Mouse (Mus musculus): ENCODE measurements around the gene Srgap1. TPM values are rescaled to one million over a fixed set of nuclear protein-coding genes. Genes with fewer than 3 reads are reported as not detected.

Gene Srgap1
- polyA plus RNA-seq, 3 experiments from 2014 or later: 0.09 TPM; not detected in 2

DNA sequence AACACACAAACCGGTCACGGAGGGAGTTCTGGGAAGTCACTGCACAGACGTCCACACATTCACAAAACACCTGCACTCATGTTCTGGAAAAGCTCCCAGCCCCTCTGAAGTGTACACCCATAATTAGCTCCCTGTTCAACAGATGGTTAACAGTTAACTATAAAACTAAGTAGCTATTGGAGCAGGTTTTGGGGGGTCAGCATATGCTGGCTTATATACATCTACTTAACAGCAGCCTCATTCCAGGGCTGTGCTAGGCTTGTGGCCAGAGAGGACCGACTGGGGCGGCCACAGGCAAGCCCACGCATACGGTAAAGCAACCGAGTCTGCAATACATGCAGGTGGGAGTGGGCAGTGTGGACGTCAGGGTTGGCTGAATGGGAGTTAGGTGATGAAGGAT, 169.2 kb downstream of the Srgap1 start:
- no peak for ATAC-seq

DNA sequence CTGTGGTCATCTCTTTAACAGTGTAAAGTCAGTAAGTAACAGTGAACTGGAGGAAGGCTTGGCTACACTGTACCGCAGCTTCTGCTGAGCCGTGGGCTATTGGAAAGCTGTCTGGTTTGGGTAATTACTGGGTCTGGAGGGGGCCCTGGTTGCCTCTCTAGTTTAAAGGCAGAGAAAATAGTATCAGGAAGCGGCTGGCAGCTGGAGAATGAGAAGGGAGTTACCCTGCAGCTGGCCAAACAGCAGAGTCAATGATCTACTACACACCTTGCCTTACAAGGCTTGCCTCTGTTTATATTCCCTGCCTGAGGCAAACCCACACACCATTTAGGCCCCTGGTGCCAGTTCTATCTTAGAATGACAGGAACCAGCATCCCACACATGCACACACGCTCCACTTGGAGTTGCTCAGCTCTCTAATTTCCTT, 174.0 kb downstream of the Srgap1 start:
- no peak for ATAC-seq

DNA sequence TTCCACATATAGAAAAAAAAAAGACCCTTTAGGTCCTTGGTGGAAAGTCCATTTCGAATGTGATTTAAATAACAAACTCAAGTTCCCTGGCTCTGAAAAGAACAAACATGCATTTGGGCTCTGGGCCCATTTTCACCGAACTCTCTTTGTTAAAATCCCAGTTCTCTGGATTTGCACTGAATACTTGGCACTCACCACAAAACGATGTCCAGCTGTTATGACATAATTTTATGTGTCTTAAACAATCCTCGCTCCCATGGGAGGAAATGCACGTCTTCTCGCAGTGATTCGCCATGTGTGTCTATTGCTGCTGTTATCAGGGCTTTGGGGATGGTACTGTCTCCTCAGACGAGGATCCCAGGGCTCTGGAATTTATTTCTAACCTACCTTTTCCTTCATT, 177.2 kb downstream of the Srgap1 start:
- no peak for ATAC-seq

DNA sequence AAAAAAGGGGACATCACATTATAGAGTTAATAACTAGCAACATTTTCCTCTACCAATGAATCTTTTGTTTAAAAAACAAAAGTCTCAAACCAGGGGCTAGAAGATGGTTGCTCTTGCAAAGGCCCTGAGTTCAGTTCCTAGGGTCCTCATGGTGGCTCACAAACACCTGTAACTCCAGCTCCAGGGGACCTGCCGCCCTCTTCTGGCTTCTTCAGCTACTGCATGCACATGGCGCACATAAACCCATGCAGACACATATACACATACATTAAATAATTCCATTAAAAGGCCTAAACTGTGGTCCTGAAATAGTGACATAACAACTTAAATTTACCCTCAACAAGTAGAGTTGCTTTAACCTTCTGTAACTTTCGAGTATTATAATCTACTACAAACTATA, 178.9 kb downstream of the Srgap1 start:
- no peak for ATAC-seq

DNA sequence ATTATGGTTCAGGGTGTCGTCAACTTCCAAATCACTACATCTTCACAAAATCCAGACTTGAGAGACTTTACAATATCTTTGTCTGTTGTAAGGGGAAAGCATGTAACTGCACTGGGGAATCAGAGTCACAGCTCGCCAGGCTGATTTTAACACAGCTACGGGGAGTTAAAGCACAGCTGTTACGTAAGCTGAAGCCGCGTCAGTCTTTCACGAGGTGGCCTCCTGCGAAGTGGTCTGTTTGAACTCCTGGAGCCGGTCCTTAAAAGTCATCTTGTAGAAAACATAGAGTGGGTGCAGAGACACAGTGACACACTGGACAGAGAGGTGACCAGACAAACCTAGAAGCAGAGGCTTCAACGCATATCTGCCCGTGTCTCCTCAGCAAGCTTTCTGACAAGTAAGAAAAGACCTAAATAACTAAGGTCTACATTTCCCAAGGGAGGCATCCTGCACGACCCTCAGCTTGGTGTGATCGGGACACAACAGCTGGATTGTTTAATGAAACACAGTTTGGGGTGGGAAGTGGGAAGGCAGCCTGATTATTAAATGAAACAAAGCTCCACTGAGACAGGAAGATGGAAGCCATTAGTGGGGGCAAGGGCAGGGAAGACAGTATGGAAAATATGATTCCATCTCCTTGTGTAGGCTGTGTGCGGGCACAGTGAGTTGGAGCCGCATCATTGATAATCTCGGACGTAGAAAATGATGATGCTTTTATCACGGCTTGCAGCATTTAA, 181.4 kb downstream of the Srgap1 start:
- ATAC-seq: no peak

DNA sequence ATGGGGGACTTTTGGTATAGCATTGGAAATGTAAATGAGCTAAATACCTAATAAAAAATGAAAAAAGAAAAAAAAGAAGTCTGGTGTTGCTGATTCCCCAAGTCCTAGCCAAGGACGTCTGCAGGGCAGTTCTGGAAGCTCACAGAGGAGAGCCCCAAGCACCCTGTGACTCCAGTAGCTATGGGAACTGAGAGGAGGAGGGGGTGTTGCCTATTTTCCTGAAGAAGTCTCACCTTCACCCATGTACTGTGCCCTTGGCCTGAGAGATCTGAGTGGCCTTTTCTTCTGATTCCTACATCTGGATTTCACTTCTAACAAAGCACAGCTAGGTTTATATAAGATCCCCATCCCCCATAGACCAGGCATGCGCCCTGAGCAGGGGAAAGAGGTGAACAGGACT, 186.2 kb downstream of the Srgap1 start:
- no peak for ATAC-seq

DNA sequence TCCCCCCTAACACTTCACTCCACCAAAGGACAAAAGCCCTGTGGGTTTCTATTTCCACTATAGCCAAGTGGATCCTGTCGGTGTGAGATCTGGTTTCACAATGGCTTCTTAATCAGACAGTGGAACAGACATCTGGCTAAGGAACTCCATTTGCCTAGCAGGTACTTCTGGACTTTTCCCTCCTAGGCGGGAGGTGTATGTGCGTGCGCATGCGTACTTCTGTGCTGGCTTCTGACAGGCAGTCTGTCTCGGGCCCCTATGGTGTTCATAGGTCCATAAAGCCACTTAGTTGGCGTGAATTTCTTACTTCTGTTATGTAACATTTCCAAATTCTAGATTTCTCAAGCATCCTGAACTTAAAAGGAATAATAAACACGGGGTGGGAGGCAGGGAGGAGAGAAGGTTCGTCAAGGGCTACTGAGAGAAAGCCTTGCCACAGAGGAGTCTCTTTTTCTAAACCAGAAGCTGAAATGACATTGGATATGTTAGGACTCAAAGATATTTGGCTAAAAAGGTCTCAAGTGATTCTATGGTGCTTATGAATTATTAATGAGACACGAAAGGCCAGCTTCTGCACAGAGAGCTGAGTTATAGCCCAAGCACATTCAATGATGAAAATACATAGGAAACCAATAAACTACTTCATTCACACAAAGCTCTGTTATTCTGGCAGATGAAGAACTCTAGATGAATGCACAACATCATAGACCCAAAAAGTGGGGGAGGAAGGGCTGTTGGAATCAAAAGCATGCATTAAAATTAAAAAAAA, 187.1 kb downstream of the Srgap1 start:
- ATAC-seq: no peak

DNA sequence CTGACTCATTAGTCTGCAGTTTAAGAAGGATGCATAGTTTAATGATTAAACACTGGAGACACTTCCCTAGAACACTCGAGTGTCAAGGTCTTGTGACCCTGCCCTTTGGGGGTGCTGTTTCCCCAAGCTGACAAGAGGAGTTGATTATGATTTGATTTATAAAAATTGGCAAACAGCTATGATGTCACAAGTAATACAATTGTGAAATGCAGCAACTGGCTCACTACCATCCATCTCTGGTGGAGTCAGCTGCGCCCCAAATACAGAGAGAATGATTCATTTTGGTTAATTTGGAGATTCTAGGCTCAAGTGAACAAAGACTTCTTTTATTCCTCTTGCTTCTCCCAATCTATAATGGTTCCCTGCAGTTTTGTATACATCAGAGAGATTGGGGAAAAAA, 188.2 kb downstream of the Srgap1 start:
- ATAC-seq: no peak

DNA sequence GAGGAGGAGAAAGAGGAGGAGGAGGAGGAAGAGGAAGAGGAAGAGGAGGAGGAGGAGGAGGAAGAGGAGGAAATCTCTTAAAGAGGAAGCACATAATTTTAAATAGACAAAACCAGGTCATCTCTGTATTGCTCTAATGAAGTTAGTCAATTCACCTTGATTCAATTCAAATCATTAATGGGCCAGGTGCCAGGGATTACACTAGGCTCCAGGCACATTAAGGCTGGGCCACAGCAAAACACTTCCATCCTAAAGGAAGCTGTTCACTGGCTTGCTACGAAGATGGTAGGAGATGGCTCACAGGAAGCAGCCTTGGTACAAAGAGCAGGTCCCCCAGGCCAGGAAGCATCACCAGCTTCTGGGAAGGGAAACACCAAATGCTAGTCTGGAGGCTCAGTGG, 189.0 kb downstream of the Srgap1 start:
- no peak for ATAC-seq

DNA sequence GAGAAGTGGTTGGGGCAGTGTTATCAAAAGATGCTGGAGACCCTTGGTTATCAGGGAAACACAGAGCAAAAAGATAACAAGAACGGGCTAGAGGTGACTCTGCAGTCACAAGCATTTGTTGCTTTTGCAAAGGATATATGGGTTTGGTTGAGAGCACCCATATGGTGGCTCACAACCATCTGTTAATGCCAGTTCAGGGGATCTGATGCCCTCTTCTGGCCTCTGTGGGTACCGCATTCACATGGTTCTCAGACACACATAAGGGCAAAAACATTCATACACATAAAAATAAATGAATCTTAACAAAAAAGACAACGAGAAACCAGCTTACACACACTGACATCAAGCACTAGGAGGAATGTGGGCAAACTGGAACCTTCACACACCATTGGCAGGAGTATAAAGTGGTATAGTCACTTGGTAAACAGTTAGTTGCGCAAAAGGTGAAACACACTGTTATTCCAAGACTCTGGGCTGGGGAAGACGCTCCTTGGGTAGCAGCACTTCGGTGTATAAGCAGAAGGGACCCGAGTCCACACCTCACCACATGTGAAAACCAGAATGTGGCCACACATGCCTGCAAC, 191.2 kb downstream of the Srgap1 start:
- ATAC-seq: no peak

DNA sequence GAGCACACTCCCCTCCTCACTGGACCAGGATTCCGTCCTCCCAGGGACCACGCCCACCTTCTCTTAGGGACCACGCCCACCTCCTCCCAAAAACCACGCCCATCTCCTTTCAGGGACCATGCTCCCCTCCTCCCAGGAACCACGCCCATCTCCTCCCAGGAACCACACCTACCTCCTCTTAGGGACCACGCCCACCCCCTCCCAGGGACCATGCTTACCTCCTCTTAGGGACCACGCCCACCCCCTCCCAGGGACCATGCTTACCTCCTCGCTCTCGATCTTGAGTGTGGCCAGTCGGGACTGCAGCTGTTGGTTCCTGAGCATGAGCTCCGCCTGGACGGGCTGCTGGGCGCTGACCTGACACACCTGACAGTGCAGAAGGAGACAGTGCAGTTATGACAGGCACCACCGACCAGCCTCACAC, 193.7 kb downstream of the Srgap1 start:
- ATAC-seq: no peak

DNA sequence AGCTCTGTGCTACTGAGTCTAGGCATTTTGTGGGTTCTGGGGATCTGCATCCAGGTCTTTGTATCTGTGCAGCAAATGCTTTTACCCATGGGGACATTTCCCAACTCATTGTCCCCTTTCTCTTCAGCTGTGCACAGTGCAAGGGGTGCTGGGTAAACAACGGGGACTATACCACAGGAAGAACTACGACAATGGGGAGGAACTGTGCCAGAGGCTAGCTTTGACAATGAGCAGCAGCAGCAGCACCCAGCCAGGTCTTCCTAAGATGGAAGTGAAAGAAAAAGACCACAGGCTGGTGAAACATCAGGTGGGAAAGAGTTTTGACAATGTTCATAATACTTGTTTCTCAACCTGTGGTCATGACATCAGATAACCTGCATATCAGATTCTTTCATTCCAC, 197.6 kb downstream of the Srgap1 start:
- no peak for ATAC-seq

DNA sequence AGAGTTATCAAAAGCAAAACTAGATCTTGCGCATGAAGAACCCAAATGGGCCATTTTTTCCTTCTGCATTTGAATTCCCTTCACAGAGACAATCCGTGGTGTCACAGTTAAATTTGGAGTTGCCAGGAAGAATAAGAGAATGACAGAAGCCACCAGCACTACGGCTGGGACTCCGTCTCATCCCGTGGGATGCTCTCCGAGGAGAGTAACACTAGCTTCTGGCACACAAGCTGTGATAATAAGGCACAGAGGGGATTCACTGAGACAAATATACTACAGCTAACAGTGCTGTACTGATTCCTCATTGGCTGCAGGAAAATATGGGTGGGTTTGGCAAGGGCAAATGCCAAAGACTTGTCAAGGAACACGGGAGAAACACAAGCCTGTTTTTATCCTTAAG, 201.4 kb downstream of the Srgap1 start:
- ATAC-seq: no peak

DNA sequence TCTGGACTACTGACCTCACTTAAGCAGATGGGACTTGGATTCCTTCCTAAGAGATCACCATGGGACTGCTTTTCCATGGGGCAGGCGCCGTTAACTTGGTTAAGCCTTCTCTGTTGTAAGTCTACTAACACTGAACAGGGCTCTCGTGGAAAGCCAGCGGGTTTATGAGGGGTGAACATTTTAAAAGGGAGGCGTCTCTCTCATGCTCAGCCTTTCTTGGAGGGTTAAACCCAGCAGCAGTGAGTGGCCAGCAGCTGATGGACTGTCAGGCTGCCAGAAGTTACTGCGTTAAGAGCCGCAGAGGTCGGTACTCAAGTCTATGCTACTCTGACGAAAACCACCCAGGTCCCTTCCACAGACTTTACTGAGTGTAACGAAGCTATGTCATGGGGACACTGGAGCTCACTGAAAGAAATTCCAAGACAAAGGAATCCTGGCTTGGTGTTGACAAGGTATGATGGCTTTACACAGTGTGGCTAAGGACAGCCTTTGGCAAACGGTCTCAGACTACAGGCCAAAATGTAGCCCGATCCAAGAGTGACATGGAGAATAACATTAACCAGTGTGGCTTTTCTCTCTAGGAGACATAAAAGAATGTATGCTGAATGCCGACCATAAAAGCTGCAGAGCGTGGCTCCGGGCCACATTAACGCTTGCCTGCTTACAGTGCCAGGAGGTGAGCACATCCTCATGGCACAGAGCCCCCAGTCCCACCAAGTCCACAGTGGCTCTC, 209.8 kb downstream of the Srgap1 start:
- no peak for ATAC-seq

DNA sequence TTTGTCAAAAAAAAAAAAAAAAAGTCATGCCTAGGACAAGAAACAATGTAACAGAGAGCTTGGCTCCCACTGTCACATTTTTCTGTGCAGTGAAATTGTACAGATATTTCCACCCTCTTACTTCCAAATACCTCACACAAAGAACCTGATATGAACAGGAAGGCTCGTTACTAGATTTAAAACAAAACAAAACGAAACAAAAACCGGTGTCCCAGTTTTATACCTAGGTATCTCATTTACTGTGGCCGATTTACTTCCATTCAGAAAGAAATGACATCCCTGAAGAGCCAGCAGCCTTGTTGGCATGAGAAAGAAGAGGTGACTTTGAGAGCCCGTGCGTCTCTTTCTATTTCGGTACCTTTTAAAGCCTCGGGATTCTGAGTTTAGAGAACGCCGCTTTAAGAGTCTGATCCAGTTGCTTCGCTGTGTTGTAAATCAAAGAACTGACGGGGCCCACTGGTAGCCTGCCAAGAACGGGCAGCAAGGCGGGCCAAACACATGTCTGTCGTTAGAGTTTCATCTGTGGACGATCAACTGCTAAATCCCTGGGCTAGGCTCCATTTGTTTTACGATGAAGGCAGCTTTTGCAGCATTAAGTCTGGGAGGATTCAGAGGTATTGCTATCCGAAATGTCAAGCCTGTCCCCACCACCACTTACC, 210.5 kb downstream of the Srgap1 start:
- ATAC-seq: peak; percentile 59

DNA sequence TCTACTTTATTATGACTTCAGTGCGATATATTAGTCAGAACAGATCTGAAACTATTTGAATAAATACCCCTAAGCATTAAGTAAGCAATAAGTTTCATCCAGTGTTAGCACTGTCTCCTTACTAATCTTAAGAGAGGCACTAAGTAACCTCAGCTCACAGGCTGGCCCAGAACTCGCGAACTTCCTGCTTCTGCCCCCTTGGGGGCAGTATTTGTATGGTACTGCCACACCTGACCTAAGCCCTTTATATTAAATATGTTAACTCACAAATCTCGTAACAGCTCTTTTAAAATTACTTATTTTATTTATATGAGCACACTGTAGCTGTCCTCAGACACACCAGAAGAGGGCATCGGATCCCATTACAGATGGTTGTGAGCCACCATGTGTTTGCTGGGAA, 213.7 kb downstream of the Srgap1 start:
- ATAC-seq: peak; percentile 37

DNA sequence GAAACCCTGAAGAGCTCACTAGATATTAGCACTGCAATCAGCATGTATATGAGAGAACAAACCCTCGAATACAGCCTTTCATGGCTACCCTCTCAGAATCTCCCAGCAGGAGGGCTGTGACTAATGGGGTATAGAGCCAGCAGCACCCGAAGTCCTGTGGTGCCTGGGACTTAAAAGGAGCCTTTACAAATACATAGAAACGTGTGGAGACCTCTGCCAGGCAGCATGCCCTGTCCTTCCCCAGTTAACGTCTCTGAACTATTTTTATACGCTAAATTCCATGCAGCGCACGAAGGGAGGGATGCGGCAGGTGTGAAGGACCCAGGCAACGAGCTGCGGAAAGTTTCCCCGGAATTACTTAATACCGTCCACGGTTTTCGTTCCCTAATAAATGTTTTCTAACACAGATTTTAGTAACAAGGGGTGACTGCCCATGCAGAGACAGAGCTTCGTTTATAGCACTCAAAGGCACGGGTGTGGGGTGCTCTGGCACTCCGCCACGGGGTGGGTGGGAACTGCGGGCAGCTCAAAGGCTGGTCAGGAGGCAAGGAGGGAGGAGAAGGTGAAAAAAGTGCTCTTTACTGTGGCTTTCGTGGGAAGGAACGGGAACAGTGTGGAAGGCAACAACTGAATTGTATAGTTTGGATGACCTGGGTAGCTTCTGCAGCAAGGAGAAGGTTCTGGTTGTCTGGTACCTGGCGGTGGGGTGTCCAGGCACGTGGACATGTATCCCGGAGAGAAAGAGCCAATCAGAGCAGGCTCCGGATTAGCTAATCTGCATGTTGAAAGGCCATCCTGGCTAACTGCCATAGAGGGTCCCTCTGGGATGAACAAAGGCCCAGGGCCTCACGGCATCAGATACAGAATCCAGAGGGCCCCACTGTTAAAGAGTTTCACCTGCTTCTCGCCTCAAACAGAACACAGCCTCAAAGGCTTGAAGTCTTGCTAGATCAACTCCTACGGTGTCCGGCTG, 216.5 kb downstream of the Srgap1 start:
- no peak for ATAC-seq

DNA sequence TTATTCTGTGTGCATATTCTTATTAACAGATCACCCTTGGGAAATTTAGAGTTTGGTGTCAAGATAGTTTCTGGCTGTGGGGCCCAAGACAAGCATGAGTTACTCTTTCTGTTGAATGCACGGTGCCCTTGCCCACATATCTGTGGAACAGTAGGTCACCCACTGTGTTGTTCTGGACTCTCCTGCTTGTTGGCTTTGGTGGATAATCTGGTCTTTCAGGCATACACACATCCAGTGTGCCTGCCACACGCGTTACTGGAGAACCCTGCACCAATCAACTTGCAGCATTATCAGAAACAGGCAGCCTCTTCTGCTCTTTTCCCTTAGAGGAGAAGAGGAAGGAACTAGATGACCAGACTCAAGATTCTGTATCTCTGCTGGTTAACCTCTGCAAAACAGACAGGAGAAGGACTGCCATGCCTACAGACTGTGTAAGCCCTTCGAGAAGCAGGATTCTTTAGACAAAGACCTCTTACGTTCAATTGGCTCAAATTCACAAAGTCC, 217.3 kb downstream of the Srgap1 start:
- ATAC-seq: no peak

DNA sequence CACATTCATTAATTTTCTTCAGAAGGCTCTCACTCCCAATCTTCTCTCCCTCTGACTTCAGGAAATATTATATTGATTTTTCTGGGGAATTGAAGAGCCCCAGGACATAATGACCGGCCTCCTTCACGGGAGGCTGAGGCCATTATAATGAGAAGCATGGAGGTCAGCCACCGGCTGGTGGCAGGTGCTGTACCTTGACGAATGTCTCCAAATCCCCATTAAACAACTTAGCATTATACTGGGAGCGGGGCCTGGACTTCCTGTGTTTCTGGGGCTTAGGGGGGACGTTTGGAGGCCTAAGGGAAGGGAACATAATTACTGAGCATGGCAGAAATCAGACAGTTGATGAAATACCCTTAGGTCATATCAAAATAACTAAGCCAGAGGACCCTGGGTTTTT, 218.1 kb downstream of the Srgap1 start:
- ATAC-seq: no peak

DNA sequence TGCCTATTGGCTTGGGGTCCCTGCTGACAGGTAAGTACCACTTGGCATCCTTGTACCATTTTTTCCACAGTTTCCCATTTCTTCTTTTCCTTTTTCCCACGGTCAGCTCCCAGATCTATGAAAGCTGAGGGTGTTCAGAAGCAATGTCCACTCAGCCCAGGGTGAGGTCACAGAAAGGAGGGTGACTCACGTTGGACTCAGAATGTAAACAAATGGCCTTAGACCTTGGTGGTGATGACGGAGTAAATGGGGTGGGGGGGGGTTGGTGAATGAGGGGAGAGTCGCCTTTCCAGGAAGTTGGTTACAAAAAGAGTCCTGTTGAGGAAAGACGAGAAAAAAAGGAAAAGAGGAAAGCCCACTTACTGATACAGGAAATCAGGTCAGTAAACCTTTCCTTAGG, 224.4 kb downstream of the Srgap1 start:
- ATAC-seq: no peak

DNA sequence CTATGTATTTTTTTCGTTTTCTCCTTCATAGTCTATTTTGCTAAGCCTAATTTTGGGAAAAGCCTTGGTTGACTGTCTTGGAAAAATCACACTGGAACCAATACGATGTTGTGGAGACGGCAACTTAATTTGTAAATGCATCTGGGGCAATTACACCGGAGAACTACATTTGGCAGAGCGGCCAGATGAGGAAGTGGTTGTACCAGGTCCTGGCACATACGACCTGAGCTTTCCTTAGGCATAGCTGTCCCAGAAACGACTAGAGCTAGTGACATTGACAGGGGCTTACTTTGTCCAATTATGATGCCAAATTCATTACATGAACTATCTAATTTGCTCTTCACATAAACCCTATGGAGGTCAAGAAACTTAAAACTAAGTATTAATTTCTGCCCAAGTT, 226.3 kb downstream of the Srgap1 start:
- ATAC-seq: no peak

All from inflammation-experienced regulatory T-cells, adult 6 months (primary cell).